Mouse (Mus musculus) layer of hippocampus, postnatal 36 days (tissue): Measurements from ENCODE around the gene Dock10. TPM values are rescaled to one million over a fixed set of nuclear protein-coding genes. Genes with fewer than 3 reads are reported as not detected.

ENCODE experiments used
- DNase-seq, 2 experiments: peaks; one replicate each; pipeline ENCODE4 v3.0.0; 2022
- total RNA-seq, 2 experiments: library from RNA; stranded (reverse); gene quantifications; 2 replicates each; pipeline ENCODE4 v1.2.3; 2021

Dock10 gene
- total RNA-seq, 2 experiments from 2014 or later: 86.0 to 111 TPM

GRCm38 (mm10) chr1:80655854-80656253, 102.5 kb downstream of the Dock10 start:
- DNase-seq: no peak

- no peak for DNase-seq
These were observed 103.1 kb downstream of the Dock10 start for GRCm38 (mm10) chr1:80655195-80655594.

- DNase-seq: no peak
These were observed 104.2 kb downstream of the Dock10 start for GRCm38 (mm10) chr1:80654177-80654576.

- DNase-seq: no peak
These were observed 105.5 kb downstream of the Dock10 start for GRCm38 (mm10) chr1:80652803-80653202.

- no peak for DNase-seq
These were observed 106.2 kb downstream of the Dock10 start for GRCm38 (mm10) chr1:80652083-80652482.

GRCm38 (mm10) chr1:80646602-80647001, 111.7 kb downstream of the Dock10 start:
- no peak for DNase-seq

- no peak for DNase-seq
These were observed 114.4 kb downstream of the Dock10 start for GRCm38 (mm10) chr1:80643866-80644451.

- no peak for DNase-seq
These were observed 116.5 kb downstream of the Dock10 start for GRCm38 (mm10) chr1:80641832-80642231.

GRCm38 (mm10) chr1:80641288-80641687, 117.0 kb downstream of the Dock10 start:
- no peak for DNase-seq

GRCm38 (mm10) chr1:80639553-80639952, 118.8 kb downstream of the Dock10 start:
- DNase-seq: no peak

GRCm38 (mm10) chr1:80637214-80637705, 121.1 kb downstream of the Dock10 start:
- DNase-seq: peak; percentile 63 to 66

GRCm38 (mm10) chr1:80635825-80636224, 122.5 kb downstream of the Dock10 start:
- DNase-seq: no peak

GRCm38 (mm10) chr1:80633536-80633935, 124.8 kb downstream of the Dock10 start:
- DNase-seq: no peak

GRCm38 (mm10) chr1:80630179-80631149, 127.9 kb downstream of the Dock10 start:
- DNase-seq: peak in 1 of 2 experiments; percentile 11

- no peak for DNase-seq
These were observed 130.3 kb downstream of the Dock10 start for GRCm38 (mm10) chr1:80628054-80628453.

- no peak for DNase-seq
These were observed 131.5 kb downstream of the Dock10 start for GRCm38 (mm10) chr1:80626800-80627199.

GRCm38 (mm10) chr1:80625371-80625770, 133.0 kb downstream of the Dock10 start:
- DNase-seq: no peak

GRCm38 (mm10) chr1:80624552-80624951, 133.8 kb downstream of the Dock10 start:
- DNase-seq: no peak

- no peak for DNase-seq
These were observed 135.7 kb downstream of the Dock10 start for GRCm38 (mm10) chr1:80622646-80623045.

- DNase-seq: no peak
These were observed 139.2 kb downstream of the Dock10 start for GRCm38 (mm10) chr1:80619100-80619499.

- DNase-seq: peak; percentile 29 to 53
These were observed 141.7 kb downstream of the Dock10 start for GRCm38 (mm10) chr1:80616671-80617070.

GRCm38 (mm10) chr1:80614750-80615149, 143.6 kb downstream of the Dock10 start:
- DNase-seq: no peak

- no peak for DNase-seq
These were observed 144.8 kb downstream of the Dock10 start for GRCm38 (mm10) chr1:80613395-80614011.
